Mouse (Mus musculus): ENCODE measurements around the gene Serpinb2. TPM values are rescaled to one million over a fixed set of nuclear protein-coding genes. Genes with fewer than 3 reads are reported as not detected.

Gene Serpinb2
- polyA plus RNA-seq (2015; fragmentation: Nextera tagmentation; extraction: Ambion mirVana) = not detected in 2 replicates

DNA sequence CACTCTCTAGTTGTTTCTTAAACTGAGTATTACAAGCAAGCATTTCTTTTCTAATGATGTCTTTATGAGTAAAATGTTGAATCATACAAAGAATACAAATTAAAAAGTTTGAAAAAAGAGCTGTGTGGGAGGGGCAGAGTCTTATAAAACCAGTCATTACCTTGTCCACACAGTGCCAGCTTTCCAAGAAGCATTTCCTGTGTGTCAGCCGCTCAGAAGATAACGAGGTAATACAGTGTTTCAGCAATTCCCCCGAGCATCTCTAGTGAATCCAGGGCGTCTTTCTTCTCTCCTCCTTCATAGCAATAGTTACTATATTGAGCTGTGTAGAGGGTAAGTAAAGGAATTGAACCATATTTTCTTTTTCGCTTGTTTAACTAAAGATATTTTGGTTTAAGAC lies at the start of gene Serpinb2:
Gene Serpinb2, plus strand, starts transcription at position 172 of the 400 bp plus-strand sequence.
- ATAC-seq (replicated peaks) = no peak
- Histone ChIP-seq H3K4me1 (no peaks in the 10 kb centered on the region), H3K27ac (no peak within 1 kb of the TSS), H3K9me3 (no peaks in the 10 kb centered on the region), H3K27me3 (replicated peaks) (no peaks in the 10 kb centered on the region), H3K36me3 (replicated peaks) (no peaks in the 10 kb centered on the region), H3K9ac (no peak within 1 kb of the TSS), H3K4me3 (no peak within 1 kb of the TSS), H3K4me2 (no peak within 1 kb of the TSS)
- 69% methylated on average over 5 of the region's 5 CpGs for WGBS

DNA sequence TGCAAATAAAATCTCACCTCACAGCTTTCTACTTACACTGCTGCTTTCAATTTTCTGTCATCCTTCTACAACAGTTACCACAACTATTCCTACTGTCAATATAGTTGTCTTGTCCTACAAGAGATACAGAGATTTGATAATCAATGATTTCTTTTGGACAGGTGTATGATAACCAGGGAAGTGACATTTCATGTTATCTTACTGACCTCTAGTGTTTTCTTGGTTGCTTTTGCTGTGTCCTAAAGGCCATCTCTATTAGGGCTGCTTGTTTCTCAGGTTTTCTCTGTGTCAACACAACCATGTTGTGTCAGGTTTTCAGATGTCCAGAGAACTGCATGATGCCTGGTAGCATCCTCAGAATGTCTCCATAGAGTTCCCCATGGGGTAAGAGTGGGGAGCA lies 31.3 kb upstream of the Serpinb2 start:
- Histone ChIP-seq H3K9ac (no peak overlapping the region), H3K4me2 (no peak overlapping the region), H3K36me3 (replicated peaks) (no peaks in the 10 kb centered on the region), H3K27ac (no peak overlapping the region), H3K4me3 (no peak overlapping the region), H3K9me3 (no peaks in the 10 kb centered on the region), H3K4me1 (no peaks in the 10 kb centered on the region), H3K27me3 (replicated peaks) (no peaks in the 10 kb centered on the region)
- no peak for ATAC-seq (replicated peaks)

DNA sequence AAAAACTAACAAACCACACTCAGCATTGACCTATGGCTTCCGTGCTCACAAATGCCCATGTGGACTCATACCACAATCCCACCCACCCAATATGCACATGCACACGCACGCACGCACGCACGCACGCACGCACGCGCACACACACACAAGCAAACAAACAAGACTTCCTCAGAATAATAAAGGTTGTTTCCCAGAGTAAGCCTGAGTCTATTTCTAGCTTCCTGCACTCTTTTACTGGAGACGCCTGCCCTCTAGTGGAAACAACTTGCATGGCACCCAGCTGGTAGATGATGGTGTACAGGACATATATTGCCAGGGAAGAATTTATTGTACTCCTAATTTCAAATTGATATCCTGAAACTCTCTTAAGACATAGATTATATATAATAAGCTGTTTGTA lies 29.8 kb upstream of the Serpinb2 start:
- H3K4me2 ChIP-seq = peak overlapping the region; percentile 33
- no peak overlapping the region for H3K4me3 ChIP-seq
- no peaks in the 10 kb centered on the region for H3K4me1 ChIP-seq
- 21% methylated on average over 11 of the region's 11 CpGs for WGBS
- no peak overlapping the region for H3K9ac ChIP-seq
- peak; percentile 92 for ATAC-seq (replicated peaks)
- H3K27me3 ChIP-seq (replicated peaks) = no peaks in the 10 kb centered on the region
- no peaks in the 10 kb centered on the region for H3K9me3 ChIP-seq
- no peak overlapping the region for H3K27ac ChIP-seq
- no peaks in the 10 kb centered on the region for H3K36me3 ChIP-seq (replicated peaks)

DNA sequence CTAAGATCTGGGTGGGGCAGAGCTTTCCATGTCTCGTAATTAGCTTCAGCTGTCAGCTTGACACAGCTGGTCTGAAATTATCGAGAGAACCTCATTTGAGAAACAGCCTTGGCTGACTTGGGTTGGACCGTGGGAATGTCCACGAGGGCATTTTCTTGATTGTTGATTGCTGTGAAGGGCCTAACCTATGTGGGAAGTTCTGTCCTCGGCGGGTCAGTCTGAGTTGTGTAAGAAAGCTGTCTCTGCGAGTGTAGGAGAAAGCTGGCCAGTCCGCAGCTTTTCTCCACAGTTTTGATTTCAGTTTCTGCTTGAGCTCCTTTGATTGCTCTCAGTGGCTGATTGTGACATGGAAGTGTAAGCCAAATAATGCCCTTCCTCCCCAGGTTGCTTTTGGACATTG lies 21.6 kb upstream of the Serpinb2 start:
- Histone ChIP-seq H3K27me3 (replicated peaks) (no peaks in the 10 kb centered on the region), H3K4me1 (no peaks in the 10 kb centered on the region), H3K27ac (no peak overlapping the region), H3K9me3 (no peaks in the 10 kb centered on the region), H3K36me3 (replicated peaks) (no peaks in the 10 kb centered on the region), H3K9ac (no peak overlapping the region), H3K4me2 (no peak overlapping the region), H3K4me3 (no peak overlapping the region)
- ATAC-seq (replicated peaks) = no peak
- 85% methylated on average over 8 of the region's 8 CpGs for WGBS

DNA sequence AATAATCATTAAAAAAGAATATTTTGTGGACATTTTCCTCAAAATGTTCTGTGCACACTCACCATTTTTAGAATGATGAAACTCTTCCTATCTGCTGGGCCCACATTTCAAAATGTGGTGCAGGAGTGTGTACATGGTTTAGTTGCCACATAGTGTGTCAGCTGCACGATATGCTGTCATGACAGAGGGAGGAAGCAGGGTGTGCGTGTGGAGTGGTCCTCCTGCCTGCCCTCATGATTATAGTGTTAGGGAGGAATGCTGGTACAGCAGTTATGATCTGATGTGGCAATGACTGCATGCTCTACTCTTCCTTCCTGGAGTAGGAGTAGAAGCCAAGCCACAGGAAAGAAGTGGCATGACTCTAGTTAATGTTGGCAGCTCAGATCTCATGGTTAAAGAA lies 14.4 kb upstream of the Serpinb2 start:
- Histone ChIP-seq H3K36me3 (replicated peaks) (no peaks in the 10 kb centered on the region), H3K27me3 (replicated peaks) (no peaks in the 10 kb centered on the region), H3K4me2 (no peak overlapping the region), H3K9me3 (no peaks in the 10 kb centered on the region), H3K27ac (no peak overlapping the region), H3K4me3 (no peak overlapping the region), H3K4me1 (no peaks in the 10 kb centered on the region), H3K9ac (no peak overlapping the region)
- 78% methylated on average over 2 of the region's 2 CpGs for WGBS
- no peak for ATAC-seq (replicated peaks)

DNA sequence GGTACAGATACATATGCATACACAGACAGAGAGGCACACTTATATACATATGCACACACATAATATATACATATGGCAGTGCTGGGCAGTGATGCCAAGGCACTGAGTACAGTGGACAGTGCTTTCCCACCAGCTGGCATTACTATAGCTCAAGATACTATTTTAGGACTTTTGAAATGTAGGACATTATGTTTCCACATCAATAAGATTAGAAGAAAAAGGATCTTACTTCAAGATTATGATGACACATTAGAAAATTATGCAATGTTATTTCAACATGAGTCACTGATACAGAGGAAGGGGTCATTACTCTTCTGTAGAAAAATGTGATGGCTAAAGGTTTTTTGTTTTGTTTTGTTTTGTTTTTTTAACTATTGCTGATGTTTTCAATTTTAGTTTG lies 9.2 kb upstream of the Serpinb2 start:
- H3K9ac ChIP-seq = no peak overlapping the region
- no peaks in the 10 kb centered on the region for H3K36me3 ChIP-seq (replicated peaks)
- H3K27ac ChIP-seq = no peak overlapping the region
- no peaks in the 10 kb centered on the region for H3K4me1 ChIP-seq
- no peak overlapping the region for H3K4me3 ChIP-seq
- H3K4me2 ChIP-seq = no peak overlapping the region
- H3K27me3 ChIP-seq (replicated peaks) = no peaks in the 10 kb centered on the region
- ATAC-seq (replicated peaks) = no peak
- no peaks in the 10 kb centered on the region for H3K9me3 ChIP-seq

DNA sequence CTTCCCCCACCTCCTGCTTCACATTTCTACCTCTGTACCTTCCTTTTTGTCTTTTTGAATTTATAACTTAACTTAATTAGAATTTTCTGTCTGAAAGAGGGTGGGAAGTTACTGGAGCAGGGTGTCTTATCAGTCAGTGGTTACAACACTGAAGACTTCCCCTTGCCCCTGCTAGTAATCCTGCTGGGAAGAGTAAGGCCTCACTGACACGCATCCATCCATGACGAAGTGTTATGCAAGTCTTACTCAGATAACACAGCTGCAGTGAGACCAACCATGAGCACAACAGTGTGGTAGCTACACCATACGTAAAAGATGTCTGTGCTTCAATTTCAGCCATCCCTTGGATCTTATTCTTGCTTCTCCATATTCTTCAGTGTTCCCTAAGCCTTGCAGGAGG lies 7.9 kb upstream of the Serpinb2 start:
- Histone ChIP-seq H3K27me3 (replicated peaks) (no peaks in the 10 kb centered on the region), H3K36me3 (replicated peaks) (no peaks in the 10 kb centered on the region), H3K27ac (no peak overlapping the region), H3K4me2 (no peak overlapping the region), H3K9me3 (no peaks in the 10 kb centered on the region), H3K4me3 (no peak overlapping the region), H3K9ac (no peak overlapping the region), H3K4me1 (no peaks in the 10 kb centered on the region)
- no peak for ATAC-seq (replicated peaks)
- WGBS = 87% methylated on average over 3 of the region's 3 CpGs

DNA sequence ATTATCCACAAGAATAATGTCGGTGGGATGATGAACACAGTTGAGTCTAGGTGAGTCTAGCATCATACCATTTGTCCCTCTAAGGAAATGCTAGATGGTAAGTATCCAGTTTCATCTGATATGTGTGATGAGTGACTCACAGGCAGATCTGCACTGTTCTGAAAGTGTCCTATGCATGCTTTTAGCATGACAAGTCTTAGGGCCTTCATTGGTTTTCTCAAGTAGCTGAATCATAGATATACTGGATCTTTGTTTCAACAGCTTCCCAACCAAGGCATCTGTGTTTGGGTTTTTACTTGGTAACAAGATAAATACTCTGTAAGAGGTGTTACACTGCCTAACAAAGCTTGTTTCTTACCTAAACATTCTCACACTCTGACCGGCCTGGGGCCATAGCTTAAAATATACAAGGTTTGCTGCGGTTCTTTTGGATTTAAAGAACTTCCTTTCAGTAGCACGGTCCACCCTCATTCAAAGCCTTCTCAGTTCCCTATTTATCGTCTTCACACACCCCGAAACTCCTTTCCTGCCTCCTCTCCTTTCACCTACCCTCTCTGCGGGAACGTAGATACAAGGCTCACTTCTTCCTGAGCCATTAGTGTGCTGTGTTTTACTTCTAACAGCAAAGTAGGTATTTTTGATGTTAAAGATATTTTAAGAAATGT lies 5.2 kb upstream of the Serpinb2 start:
- Histone ChIP-seq H3K4me2 (no peak overlapping the region), H3K36me3 (replicated peaks) (no peaks in the 10 kb centered on the region), H3K9ac (no peak overlapping the region), H3K4me3 (no peak overlapping the region), H3K27me3 (replicated peaks) (no peaks in the 10 kb centered on the region), H3K4me1 (no peaks in the 10 kb centered on the region), H3K9me3 (no peaks in the 10 kb centered on the region), H3K27ac (no peak overlapping the region)
- 90% methylated on average over 8 of the region's 8 CpGs for WGBS
- ATAC-seq (replicated peaks) = no peak

DNA sequence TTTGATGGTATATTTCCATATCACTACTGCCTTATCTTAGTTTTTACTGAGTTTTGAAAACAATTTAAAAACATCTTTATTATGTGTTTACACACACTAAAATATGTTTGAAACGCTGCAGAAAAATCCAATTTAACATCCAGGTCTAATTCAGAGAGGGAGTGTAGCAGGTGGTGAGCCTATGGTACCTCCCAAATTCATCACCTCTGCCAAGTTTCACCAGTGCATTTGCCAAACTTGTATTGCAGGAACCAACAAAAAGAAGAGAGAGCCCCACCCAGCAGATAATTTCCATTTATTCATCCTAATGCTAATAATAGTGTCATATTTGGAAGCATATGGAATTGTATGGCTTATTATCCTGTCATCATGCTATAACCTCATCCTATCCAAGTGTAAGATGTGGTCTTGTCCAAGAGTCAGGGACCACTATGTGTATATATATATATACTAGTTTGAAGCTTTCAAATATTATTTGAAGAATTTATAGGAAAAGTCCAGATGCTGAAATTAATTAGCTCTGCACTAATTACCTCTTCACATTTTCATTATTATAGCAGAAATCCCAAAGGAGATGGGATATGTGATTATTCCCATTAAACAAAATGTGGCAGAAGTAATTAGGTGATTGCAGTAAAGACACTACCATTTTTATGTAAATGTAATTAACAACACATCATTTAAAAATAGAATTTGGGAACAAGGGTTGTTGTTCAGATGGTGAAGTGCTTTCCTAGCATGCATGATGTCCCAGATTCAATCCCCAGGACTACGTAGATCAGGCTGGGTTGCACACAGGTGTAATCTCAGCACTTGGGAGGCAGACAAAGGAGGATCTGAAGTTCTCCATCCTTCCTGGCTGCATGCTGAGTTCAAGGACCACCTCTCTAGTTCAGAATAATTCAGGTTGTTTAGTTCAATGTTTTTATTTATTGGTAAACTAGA lies 1.2 kb downstream of the Serpinb2 start:
- Histone ChIP-seq H3K4me1 (no peaks in the 10 kb centered on the region), H3K9me3 (no peaks in the 10 kb centered on the region), H3K4me2 (no peak overlapping the region), H3K4me3 (no peak overlapping the region), H3K9ac (no peak overlapping the region), H3K27ac (no peak overlapping the region), H3K36me3 (replicated peaks) (no peaks in the 10 kb centered on the region), H3K27me3 (replicated peaks) (no peaks in the 10 kb centered on the region)
- ATAC-seq (replicated peaks) = no peak
- 72% methylated on average over 2 of the region's 2 CpGs for WGBS

DNA sequence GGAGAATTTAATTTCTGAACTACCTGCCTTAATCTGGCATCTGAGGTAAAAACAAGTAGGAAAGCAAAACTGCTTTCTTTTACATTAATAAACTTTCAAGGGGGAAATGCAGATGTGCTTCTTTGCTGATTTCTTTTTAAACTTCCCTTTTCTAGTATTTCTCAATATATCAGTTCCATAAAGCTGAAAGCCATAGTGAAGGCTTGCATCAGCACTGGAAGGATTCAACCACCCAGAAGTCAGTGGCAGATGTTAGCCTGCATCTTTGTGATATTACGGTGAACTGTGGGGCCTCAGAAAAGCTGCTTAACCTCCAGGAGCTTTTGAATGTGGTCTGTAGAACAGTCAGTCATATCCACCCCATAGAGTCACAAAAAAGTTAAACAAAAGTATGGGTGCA lies 2.3 kb downstream of the Serpinb2 start:
- Histone ChIP-seq H3K4me3 (no peak overlapping the region), H3K36me3 (replicated peaks) (no peaks in the 10 kb centered on the region), H3K9me3 (no peaks in the 10 kb centered on the region), H3K9ac (no peak overlapping the region), H3K27me3 (replicated peaks) (no peaks in the 10 kb centered on the region), H3K27ac (no peak overlapping the region), H3K4me2 (no peak overlapping the region), H3K4me1 (no peaks in the 10 kb centered on the region)
- WGBS = 88% methylated on average over 1 of the region's 1 CpGs
- no peak for ATAC-seq (replicated peaks)

DNA sequence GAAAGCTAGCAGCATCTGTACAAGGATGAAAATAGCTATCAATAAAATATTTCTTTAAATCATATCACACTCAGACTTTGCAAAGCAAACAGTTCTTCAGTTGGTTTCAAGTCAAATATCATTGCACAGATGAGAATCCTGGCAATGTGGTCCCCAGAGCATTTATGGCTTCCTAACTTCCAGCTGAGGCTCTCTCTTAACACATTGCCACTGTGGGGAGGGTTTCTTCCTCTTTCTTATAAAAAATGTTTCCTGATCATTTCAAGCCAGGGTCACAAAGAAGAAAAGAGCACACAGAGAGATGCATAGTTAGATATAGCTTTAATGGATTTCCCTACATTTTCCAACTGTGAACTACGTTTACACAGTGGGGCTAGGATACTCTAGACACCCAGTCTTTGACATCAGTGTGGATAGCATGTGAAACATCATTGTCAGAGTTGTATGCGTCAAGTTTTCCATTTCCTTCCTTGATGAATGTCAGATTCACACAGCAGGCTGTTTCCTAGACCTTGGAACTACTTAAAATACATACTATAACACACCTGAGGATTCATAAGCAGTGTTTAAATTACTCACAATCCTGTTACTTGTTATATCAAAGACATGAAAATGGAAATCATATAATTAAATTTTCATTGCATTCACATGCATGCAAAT lies 4.7 kb downstream of the Serpinb2 start:
- no peak for ATAC-seq (replicated peaks)
- H3K9ac ChIP-seq = no peak overlapping the region
- no peak overlapping the region for H3K27ac ChIP-seq
- no peaks in the 10 kb centered on the region for H3K9me3 ChIP-seq
- no peaks in the 10 kb centered on the region for H3K4me1 ChIP-seq
- no peak overlapping the region for H3K4me2 ChIP-seq
- no peak overlapping the region for H3K4me3 ChIP-seq
- no peaks in the 10 kb centered on the region for H3K36me3 ChIP-seq (replicated peaks)
- no peaks in the 10 kb centered on the region for H3K27me3 ChIP-seq (replicated peaks)
- WGBS = 74% methylated on average over 2 of the region's 2 CpGs

DNA sequence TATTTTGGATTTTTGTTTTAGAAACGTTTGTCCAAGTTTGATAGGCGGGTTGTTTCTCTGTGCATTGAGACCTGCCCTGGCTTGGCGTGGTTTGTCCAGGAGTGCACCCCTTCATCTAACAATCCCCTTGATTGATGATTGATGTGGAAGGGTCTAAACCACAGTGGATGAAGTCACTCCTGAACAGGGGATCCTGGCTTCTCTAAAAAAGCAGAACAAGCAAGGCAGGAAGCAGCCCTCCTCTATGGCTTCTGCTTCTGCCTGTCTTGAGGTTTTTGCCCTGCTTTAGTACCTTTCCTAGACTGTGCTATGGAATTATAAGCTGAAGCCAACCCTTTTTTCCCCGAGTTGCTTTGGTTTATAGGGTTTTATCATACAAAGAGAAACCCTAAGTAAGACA lies 14.4 kb downstream of the Serpinb2 start:
- 79% methylated on average over 4 of the region's 4 CpGs for WGBS

More for the DNA sequence above, 14.4 kb downstream of the Serpinb2 start:
- H3K4me2 ChIP-seq = no peak overlapping the region
- ATAC-seq (replicated peaks) = no peak
- no peak overlapping the region for H3K4me3 ChIP-seq
- H3K9me3 ChIP-seq = no peaks in the 10 kb centered on the region
- no peak overlapping the region for H3K27ac ChIP-seq
- H3K27me3 ChIP-seq (replicated peaks) = no peaks in the 10 kb centered on the region
- H3K36me3 ChIP-seq (replicated peaks) = no peaks in the 10 kb centered on the region
- no peak overlapping the region for H3K9ac ChIP-seq
- H3K4me1 ChIP-seq = no peaks in the 10 kb centered on the region

Measured in midbrain, embryonic 15.5 days (tissue).